Mouse (Mus musculus) left cerebral cortex, postnatal 25 days (tissue): ENCODE results near the gene Fam83g. TPM values are rescaled to one million over a fixed set of nuclear protein-coding genes. Genes with fewer than 3 reads are reported as not detected.

ENCODE experiments used
- DNase-seq, 2 experiments: peaks; one replicate each; pipeline ENCODE4 v3.0.0; 2022; ENCODE audit warnings: low spot score in 2 of 2, mixed read lengths in 1 of 2
- intact Hi-C: fragments of 180-260 bp; cut with DNase I; formaldehyde crosslinking; loops from one replicate; pipeline ENCODE4 v1.15.1; 2025
- total RNA-seq, 2 experiments: library from RNA; stranded (reverse); gene quantifications; 2 replicates each; pipeline ENCODE4 v1.2.3; 2021

Fam83g gene
- total RNA-seq, 2 experiments from 2014 or later = not detected

DNA sequence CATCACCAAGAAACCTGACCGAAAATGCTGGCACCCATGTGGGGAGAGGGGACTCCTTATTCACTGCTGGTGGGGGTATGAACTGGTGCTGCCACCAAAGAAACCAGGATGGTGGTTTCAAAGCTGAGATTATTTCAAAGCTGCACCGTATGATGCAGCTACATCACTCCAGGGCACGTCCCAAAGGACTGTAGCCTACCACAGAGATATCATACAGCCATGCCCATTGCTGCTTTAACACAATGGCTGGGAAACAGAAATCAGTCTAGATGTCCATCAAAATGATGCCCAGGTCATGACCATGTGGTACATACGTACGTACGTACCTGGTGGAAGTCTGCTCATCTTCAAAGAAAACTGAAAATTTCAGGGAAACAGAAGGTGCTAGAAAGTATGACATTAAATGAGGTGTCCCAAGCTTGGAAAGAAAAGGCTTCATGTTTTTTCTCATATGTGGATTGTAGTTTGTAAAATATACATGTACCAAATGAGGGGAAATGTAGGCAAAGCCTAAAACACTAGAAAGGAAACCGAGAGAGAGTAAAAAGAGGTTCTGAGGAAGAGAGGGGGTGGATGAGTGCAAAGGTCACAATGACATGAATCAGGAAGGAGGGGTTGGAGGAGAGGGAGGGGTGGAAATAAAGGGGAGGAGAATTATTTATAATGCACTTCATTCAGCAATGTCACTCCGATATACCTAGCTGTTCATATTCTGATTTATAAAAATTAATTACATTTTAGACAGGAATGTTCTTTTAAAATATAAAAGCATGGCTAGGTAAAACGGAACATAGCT is 33.2 kb upstream of the Fam83g start:
- intact Hi-C loops = no loop called here

DNA sequence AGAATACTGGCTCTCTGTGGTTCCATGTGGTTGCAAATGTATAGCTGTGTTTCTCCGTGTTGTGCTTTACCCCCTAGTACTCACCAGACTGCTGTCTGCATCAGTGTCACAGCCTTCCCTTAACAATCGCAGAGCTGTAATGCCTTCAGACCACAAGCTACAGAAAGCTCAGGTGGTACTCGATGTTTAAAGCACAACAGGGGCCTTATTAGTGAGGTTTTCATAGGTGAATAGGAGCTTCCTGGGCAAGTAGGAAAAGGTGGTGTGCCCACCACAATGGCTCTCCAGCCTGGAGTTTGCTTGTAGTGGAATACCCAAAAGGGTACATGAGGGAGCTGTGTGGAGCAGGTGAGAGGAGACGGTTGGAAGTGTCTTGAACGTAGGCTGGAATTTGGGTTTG is 31.7 kb upstream of the Fam83g start:
- DNase-seq = no peak
- intact Hi-C loops = no loop called here

More for the DNA sequence above, 33.2 kb upstream of the Fam83g start:
- DNase-seq = no peak

DNA sequence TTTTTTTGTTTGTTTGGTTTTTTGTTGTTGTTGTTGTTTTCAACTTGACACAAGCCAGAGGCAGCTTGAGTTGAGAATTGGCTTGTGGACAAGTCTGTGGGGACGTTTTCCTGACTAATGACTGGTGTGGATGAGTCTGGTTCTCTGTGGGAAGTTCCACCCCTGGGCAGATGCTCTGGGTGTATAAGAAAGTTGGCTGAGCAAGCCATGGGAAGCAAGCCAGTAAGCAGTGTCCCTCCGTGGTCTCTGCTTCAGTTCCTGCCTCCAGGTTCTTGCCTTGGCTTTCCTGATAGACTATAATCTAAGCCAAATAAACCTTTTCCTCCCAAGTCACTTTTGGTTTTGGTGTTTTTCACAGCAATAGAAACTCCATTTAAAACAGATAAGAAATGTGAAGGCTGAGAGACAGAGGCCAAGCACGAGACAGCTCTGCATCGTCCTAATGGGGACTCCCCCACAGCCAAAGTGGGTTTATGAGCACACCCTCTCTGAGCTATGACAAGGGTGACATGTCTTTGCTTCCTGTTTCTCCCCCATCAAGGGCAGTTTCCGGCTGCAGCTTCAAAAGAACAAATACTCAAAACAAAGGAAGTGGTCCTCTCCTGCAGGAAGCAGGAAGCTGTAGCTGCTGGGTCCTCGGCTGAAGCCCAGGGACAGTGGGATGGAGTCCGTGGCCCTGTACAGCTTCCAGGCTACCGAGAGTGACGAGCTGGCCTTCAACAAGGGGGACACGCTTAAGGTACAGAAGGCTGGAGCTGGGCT is 31.0 kb upstream of the Fam83g start, which contains the start of gene Grap:
Gene Grap (plus strand): TSS at position 580 of the 762 bp plus-strand sequence.
- DNase-seq = no peak
- intact Hi-C loops = no loop called here

DNA sequence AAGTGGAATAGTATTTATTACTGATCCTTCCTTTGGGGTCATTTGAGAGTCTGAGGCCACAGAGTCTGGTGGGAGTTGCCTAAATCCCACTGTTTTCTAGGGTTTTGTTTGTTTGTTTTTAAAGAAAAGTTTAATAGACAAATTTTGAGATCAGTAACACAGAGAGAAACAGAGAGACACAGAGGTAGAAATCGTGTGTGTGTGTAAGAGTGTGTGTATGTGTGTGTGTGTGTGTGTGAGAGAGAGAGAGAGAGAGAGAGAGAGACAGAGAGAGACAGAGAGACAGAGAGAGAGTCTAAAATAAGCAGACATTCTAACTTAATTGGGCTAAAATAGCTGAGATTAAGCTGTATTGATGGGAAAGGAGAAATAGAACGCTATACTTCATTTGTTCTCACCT is 30.3 kb upstream of the Fam83g start:
- DNase-seq = no peak
- intact Hi-C loops = no loop called here

DNA sequence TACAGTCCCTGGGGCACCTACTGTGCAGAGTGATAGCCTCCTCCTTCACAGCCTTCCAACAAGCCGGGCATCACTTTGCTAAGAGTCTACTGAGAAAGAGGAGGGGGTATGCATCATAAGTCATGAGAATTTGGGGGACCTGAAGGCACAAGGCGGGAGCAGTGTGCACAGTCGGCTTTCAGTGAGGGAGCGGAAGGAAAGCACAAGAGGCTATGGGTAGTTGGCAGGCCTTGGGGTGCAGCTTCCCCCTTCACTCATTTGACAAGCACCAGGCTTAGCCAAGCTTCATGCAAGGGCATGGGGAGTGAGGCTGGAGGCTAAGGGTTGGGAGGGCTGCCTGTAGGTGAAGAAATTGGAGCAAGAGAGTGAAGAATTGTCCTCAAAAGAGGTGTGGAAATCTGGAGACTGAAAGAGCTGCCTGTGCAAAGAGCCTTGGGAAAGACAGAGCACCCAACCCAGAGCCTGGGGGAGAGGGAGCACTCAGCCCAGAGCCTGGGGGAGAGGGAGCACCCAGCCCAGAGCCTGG is 29.0 kb upstream of the Fam83g start:
- DNase-seq = no peak
- intact Hi-C loops = no loop called here

DNA sequence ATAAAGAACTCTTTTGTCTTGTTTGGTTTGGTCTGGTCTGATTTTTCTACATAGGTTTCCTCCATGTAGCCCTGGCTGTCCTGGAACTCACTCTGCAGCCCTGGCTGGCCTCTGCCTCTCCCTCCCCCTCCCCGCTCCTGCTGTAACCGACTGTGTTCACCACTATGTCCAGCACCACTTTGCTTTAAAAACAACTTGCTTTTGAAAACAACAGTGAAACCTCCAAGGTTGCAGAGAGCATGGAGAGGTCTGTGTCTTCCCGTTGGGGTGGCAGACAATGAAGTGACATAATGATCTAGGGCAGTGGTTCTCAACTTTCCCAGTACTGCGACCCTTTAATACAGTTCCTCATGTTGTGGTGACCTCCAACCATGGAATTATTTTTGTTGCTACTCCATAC is 28.2 kb upstream of the Fam83g start:
- DNase-seq = no peak
- intact Hi-C loops = no loop called here

DNA sequence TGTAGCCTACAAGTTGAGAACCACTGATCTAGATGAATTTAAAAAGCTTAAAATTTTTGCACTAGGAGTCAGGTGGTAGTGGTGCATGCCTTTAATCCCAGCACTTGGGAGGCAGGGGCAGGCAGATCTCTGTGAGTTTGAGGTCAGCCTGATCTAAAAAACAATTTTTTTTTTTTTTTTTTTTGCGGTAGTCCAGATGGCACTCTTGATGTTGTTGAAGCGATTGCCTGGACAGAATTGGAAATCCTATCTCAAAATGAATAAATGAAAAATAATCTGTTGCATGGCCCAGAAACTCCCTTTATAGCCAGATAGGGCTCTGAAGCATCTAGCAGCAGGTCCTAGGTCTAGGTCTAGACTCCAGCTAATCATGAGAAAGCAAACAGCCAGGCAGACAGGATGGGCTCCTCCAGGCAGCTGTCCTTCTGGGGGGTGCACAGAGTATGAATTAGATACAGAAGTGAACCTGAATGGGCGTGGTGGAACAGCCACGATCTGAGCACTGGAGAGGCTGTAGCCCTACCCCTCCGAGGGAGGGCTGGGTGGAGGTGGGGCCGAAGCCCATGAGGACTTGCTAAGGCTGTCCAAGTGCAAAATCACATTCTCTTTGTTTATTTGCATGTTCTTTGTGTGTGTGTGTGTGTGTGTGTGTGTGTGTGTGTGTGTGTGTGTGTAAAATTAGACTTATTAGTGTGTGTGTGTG is 27.6 kb upstream of the Fam83g start:
- intact Hi-C loops = no loop called here
- no peak for DNase-seq

DNA sequence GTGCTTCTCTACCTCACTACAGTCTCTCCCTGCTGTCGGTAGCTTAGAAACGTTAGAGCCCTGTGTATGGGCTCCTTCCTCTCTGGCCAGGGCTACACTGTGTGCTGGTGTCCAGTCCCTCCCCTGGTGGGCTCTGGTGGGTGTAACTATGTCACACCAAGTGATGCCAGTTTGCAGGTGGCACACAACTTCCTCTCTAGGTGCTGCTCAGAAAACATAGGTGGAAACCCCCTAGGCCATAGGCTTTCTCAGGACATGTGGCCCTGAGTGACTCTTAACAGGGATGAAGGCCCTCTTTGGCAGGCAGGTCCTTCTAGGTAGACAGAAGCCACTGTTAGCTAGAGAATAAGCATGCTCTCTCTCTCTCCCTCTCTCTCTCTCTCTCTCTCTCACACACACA is 26.5 kb upstream of the Fam83g start:
- intact Hi-C loops = no loop called here
- DNase-seq = no peak

DNA sequence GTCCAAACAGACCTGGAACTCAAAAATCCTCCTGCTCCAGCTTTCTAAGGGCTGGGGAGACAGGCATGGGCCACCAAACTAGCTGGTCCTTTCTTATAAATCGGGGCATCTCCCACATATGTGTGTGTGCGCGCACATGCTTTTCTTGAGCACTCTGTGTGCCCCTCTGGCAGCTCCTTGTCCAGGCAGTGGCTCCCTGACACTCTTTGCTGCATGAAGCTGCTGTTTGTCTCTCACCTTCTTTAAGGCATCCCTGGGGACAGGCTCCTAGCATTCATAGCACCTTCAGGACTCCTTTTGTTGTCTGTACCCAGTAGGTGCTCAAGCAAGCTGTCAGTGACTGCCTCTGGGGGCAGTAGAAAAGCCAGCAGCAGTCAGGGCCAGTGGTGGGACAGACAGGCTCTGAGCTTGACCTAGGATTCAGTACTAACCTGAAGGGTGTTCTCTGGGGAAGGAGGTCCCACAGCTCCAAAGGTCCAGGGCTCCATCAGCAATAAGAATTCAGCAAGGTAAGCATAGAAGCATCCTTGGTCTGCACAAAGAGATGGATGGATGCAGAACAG is 25.4 kb upstream of the Fam83g start:
- no peak for DNase-seq
- intact Hi-C loops = no loop called here

DNA sequence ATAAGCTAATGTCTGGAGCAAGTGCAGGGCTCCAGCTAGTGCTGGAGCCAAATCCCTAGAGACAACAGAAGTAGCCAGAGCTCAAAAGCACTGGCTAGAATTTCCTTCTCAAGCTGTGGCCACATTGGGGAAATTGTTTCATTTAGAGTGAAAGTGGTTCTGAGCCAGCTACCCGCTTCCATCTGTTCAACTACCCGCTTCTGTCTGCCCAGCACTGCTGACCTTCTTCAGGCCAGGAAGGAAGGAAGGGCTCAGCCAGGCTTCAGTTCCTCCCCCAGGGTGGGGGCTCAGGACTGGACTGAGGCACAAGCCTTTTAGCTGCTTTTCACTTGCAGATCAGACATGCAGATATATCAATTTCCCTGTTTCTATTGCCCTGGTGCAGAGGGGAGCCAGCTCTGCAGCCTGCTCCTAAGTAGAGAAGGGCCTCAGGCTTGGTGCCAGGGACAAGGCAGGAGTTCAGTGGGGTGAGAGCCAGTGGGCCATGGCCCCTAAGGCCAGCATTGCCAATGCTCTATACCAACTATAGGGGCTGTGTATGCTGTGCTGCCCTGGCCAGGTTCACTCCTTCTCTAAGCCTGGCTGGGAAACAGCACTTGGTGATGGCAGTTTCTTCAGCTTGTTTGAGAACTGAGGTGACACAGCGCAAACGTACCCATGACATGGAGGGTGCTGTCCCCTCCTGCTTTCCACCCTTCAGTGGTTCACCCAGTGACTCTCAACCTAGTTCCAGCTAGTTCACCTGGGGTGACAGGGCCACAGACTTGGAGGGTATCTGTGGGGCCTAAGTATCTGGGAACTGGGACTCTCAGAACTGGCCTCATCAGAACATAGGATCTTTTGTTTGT is 24.7 kb upstream of the Fam83g start:
- intact Hi-C loops = no loop called here
- peak; percentile 14 to 40 for DNase-seq

DNA sequence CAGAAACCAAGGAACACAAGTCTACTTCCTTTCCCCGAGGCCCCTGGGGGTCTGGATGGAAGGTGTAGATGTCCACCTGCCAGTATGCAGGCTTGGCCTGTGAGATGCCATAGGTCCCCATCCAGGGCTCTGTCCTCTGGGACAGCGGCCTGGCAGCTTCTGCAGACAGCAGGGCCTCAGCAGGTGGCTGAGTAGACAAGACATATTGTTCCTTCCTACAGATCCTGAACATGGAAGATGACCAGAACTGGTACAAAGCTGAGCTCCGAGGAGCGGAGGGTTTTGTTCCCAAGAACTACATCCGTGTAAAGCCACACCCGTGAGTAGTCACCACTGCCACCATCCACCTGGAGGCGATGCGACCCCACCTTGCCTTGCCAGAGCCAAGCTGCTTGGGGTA is 23.9 kb upstream of the Fam83g start:
- intact Hi-C loops = no loop called here
- no peak for DNase-seq

DNA sequence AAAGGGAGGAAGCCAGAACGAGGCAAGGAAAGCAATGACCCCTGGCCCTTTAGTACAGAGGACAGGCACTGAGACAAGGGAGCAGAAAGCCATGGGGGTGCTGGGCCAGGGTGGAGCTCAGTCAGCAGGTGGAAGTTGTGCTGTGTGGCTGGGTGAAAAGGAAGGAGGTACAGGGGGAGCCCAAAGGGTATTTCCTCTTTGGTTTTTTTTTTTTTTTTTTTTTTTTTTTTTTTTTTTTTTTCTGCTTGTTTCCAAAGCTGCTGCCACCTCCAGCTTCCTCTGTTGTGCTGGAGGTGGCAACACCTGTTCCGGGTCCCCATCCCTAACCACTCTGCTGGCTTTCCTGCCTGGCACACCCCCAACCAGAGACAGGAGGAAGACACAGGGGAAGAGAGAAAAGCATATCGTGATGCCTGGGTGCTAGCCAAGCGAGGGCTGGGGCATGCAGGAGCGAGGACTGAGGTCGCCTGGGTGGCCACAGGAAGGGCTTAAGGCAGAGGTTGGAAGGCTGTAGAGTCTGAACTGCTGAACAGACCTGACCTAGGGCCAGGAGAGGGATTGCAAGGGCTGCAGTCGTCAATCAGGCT is 23.0 kb upstream of the Fam83g start:
- intact Hi-C loops = no loop called here
- no peak for DNase-seq

DNA sequence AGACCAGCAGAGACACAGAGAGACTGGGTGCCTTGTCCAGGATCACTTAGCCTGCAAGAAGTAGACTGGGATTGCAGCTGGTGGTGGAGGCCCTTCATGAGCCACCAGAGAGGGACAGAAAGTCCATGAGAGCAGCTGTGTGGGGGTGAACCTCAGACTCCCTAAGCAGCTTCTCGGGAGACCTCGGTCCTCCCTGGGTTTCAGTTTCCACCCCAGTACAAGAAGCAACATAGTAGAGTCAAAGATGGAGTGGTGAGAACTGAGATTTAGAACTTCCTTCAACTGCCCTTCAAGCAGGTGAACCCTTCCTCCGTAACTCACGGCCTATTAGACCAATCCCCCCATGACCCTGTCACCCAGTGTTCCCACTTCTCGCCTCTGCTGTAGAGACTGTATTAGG is 21.7 kb upstream of the Fam83g start:
- intact Hi-C loops = no loop called here
- no peak for DNase-seq

DNA sequence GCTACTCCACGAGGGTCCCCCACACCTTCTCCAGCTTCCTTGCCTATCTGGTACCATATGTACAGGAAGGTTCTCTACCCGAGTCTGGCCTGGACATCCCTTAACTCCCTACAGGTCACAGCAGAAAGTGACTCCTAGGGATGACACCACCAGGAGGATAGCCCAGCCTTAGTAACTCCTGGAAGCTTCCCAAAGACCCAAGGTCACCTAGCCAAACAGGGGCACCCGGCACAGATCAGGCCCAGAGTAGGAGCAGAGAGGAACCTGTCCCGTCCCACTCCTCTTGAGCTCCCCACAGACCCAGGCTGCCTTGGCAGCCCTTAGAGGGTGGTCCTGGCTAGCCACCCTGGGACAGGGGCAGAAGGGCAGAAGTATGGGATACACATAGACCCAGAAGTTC is 18.5 kb upstream of the Fam83g start:
- no peak for DNase-seq
- intact Hi-C loops = no loop called here

DNA sequence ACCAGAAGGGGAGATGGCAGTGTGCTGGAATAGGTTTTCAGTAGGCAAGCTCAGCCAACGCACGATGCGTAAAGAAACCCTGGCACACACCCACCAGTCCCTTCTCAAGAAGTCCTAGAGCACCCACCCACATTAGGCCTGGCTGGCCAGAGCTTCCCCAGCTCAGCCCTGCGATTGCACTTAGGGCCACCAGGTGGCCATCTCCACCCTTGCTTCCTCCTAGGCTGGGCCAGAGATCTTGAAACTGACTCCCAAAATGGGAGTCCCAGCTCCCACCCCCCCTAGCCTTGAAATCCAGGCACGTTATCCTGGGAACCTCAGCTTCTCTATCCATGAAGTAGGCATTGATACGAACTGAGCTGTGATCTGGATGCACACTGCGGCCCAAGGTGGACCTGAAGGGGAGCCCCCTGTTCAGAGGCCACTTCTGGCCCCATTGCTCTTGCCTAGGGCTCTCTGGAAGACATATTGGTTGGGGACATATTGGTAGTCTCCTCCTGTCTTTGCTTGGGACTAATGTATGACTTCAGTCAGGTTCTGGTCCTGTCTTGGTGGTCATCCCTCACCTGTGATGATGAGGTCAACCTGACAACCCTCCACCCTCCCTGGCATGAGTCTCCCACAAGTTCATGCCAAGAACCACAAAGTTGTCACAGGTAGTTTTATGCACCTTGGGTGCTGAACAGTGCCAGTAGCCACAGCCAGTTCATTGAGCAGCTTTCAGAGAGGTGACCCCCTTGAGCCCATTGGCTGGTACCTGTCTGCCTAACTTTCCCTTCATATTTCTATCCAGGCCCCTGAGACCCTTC is 17.7 kb upstream of the Fam83g start:
- intact Hi-C loops = loop anchor here (1.0 kb wide), 1 partner anchor 48 kb away; no protein-coding TSS in a partner anchor
- peak; percentile 47 to 69 for DNase-seq

DNA sequence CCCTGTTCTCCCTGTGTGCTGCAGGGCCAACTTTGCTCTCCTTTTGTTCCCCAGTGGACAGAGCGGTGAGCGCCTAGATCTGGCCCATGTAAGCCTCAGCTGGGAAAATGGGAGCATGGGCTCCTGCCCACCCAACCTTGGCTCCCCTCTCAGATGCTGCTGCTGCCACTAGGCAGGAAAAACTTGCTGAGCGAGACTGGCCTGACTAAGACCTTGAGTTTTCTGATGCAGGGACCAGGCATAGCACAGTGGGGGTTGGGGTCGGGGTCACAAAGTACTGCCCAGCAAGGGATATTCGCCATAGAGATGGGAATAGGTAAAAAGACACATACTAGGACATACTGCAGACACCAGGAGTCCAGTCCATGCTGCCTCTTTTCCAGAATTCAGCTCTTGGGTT is 16.6 kb upstream of the Fam83g start:
- no peak for DNase-seq
- intact Hi-C loops = no loop called here

DNA sequence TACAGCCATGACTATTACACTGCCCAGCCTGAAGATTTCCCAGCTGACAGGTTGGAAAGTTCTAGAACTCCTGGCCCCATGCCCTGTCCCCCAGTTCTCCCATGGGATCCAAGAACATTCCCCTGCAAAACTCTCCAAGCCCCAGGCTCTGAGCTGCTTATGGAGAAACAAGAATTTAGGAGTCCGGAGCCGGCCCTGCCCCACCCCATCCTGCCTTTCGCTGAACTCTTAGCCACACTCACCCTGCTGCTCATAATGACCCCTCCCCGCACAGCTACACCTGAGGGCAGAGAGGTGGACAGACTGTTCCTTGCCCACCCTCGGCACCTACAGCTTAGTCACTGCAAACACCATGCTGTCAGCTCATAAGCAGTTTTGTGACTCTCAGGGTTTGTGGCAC is 16.1 kb upstream of the Fam83g start:
- no peak for DNase-seq
- intact Hi-C loops = no loop called here
